Mouse (Mus musculus): ENCODE data around the gene Ppcs. TPM values are rescaled to one million over a fixed set of nuclear protein-coding genes. Genes with fewer than 3 reads are reported as not detected.
A peak's percentile ranks its signal among the peaks of the same experiment; 100 is the strongest.

The Ppcs gene
- 10.4 and 12.1 TPM in 2 replicates for polyA plus RNA-seq (2012; rRNA removed)

DNA sequence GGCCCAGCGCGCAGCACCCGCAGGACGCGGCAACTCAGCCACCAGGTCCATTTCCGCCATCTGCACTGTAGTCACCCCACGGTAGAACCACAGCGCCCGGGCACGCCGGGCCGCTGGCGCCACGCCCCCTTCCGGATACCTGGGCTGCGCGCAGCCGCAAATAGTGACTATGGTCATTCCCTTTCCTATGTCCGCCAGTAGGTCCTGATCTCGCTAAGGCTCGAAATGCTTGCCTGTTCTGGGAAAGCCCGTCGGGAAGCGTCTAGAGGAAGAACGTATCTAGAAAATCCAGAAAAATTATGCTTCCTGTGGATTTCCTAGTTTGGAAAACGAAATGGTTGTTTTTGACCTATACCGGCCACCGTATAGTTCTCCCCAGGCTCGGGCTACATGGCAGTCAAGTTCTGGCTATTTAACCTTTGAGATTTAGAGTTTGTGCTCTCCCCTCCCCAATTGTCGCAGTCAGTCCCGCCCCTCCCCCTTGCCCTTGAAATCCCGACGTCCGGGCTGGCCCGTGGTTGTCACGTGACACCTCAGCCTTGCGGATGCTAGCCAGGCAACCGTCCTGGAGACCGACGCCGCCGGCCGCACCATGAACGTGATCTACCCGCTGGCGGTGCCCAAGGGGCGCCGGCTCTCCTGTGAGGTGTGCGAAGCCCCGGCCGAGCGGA is at the start of gene Ppcs, which contains the start of gene Zmynd12:
TSS of gene Ppcs (minus strand) at position 127 of the 671 bp plus-strand sequence.
TSS of gene Zmynd12 (plus strand) at position 521 of the 671 bp plus-strand sequence.
- DNase-seq (ENCODE audit: low read depth) = peak; percentile 96
- TF ChIP-seq POLR2A (IDR thresholded peaks at IDR 0.05; ENCODE audit: borderline replicate concordance, extremely low read depth, insufficient read depth, insufficient read length, poor library complexity, severe bottlenecking) (peak; percentile 67; the same call in 1 of the 2 replicates), CTCF (IDR thresholded peaks at IDR 0.05; ENCODE audit: borderline replicate concordance, extremely low read depth, insufficient read depth, insufficient read length) (peak; percentile 11; the same call in 1 of the 2 replicates)

DNA sequence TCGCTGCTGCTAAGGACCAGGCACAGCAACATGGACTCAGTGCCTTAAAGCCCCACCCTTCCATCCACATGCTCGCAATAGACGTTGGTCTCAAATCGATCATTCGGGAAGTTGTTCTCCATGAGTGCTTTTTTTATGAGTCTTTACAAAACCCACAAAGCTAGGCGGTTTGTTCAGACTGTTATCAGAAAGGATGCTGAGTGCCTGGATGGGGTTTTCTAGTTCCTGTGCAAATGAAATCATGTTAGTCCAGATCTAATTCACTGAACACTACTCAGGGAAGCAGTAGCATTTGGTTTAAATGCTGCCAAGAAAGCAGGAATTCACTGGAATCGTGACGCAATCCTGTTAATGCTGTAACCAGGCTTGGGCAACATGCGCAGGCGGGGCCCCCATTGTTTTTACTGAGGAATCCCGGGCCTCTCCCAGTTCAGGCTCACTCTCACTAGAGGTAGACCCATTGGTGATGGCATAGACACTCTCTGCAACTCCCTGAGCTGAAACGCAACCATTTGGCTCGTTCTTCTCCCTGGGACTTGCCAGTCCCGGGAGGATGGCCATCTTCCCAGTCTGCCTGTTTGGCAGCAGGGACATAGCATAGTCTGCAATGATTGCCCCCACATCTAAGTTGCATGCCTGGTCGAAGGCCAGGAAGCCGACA is 45.6 kb upstream of the Ppcs start:
- DNase-seq (ENCODE audit: low read depth) = peak; percentile 59
- TF ChIP-seq CTCF (IDR thresholded peaks at IDR 0.05; ENCODE audit: borderline replicate concordance, extremely low read depth, insufficient read depth, insufficient read length) (no peak), POLR2A (IDR thresholded peaks at IDR 0.05; ENCODE audit: borderline replicate concordance, extremely low read depth, insufficient read depth, insufficient read length, poor library complexity, severe bottlenecking) (no peak)

DNA sequence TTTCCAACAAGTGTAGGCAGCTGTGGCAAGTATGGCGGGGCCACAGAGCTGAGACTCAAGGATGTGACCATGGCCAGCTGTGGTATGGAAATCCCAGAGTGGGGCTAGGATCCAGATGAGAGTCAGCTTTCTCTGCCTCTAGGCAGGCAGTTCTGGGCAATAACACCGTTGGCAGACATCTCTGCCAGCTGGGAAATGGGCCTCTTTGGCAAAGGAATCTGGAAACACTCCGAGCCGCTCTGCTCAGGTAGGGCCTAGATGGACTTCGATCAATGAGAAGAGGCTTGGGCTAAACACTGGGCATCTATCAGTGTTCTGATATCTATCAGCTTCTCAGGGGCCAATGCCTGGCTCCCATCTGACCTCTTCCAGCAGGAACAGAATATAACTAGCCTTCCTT is 43.6 kb upstream of the Ppcs start:
- TF ChIP-seq POLR2A (IDR thresholded peaks at IDR 0.05; ENCODE audit: borderline replicate concordance, extremely low read depth, insufficient read depth, insufficient read length, poor library complexity, severe bottlenecking) (no peak), CTCF (IDR thresholded peaks at IDR 0.05; ENCODE audit: borderline replicate concordance, extremely low read depth, insufficient read depth, insufficient read length) (no peak)
- DNase-seq (ENCODE audit: low read depth) = no peak

DNA sequence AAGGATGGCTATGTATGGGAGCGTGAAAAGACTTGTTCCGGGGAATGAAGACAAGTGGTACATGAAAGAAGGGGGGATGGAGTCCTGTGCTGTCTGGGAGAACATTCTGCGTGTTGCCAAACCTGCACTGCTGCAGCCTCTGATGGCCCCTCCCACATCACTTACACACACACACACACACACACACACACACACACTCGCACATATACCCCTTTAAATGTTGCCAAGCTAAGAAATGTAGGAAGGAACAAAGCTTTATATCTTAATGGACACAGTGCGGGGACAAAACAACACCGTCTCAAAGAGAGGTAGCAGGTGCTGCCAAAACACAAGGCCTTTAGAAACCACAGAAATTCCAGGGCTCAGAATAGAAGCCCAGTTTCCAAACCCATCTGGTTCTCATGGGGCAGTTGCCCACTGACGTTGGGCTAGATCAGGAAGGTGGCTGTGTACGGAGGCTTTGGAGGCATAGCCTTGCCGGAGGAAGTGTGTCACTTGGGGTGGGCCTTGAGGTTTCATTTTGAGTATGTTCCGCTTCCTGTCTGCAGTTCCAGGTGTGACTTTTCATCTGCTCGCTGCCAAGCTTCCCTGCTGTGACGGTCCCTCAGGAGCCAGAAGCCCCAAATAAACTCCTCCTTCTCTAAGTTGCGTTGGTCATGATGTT is 41.7 kb upstream of the Ppcs start:
- DNase-seq (ENCODE audit: low read depth) = no peak
- no peak for TF ChIP-seq POLR2A (IDR thresholded peaks at IDR 0.05; ENCODE audit: borderline replicate concordance, extremely low read depth, insufficient read depth, insufficient read length, poor library complexity, severe bottlenecking)

DNA sequence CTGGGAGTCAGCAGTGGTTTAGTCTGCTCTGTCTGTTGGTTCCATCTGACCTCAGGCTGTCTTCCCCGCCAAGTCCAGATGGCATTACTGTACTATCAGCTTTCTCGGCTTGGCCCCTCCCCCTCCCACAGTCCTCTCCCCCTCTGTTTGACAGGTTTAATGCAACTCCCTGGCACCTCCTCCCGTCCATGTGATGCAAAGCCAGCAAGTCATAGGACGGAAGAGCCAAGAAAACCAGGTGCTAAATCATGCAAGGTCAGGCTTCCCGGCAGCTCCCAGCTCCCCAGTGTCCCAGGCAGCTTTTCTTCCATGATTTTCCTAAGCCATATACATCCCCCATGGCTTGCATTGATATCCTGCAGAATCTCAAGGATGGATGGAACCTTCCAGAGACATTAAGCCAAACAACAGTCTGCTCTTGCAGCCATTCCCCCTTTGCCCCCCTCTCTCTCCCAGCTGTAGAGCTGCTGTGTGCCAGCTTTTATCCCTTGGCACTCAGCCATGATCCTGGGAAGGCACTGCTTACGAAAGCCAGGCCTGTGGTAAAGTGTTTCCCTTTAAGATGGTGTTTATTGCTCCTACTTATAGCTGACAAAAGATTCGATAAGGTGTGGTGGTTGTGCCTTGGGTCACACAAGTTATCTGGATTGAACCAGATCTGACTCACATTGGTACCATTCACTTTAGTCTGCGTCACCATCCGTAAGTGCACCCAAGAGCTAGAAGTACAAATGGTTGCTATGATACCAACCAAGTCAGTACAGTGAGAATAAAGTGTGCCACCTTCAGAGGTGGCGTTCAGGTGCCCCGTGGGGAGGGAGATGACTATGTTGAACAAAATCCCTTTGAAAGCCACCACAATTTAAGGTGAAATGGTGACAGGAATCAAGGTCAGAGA is 40.9 kb upstream of the Ppcs start:
- DNase-seq (ENCODE audit: low read depth) = peak; percentile 95
- TF ChIP-seq POLR2A (IDR thresholded peaks at IDR 0.05; ENCODE audit: borderline replicate concordance, extremely low read depth, insufficient read depth, insufficient read length, poor library complexity, severe bottlenecking) = no peak
- no peak for TF ChIP-seq CTCF (IDR thresholded peaks at IDR 0.05; ENCODE audit: borderline replicate concordance, extremely low read depth, insufficient read depth, insufficient read length)

DNA sequence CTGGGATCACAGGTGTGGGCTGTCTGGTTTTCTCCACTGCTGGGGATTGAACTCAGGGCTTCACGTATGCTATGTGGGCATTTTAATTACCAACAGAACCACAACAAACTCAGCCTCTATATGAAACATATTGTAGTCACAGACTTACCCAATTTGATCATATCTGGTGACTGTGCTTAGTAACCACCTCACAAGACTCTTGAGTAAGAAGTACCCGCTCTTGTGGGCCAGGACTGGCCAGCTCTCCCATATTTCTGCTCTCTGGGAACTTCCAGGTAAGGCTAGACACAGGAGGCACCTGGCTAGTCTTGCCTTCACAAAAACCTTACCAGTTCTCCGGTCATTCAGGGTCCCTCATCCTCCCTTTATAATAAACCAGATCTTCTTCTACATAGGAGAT is 40.2 kb upstream of the Ppcs start:
- TF ChIP-seq POLR2A (IDR thresholded peaks at IDR 0.05; ENCODE audit: borderline replicate concordance, extremely low read depth, insufficient read depth, insufficient read length, poor library complexity, severe bottlenecking) = no peak
- no peak for TF ChIP-seq CTCF (IDR thresholded peaks at IDR 0.05; ENCODE audit: borderline replicate concordance, extremely low read depth, insufficient read depth, insufficient read length)
- DNase-seq (ENCODE audit: low read depth) = no peak

DNA sequence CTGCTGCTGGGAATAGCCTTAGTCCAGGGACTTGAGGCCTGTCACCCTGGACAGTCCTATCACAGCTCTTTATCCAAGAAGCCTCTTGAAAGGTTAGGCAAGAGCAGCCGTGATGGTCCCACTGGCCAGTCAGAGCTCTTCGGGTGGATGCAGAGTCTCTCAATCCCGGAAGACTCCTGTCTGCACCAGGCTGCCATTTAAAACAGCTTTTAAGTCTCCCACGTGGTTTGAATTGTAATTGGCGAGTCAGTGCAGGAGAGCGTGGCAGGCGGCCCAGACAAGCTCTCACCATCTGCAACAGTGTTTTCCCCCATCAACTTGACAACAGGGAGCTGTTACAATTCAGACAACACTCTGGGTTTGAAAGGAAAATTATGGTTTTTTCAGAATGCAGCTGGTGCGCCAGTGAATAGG is 38.5 kb upstream of the Ppcs start:
- peak; percentile 98 for DNase-seq (ENCODE audit: low read depth)
- TF ChIP-seq CTCF (IDR thresholded peaks at IDR 0.05; ENCODE audit: borderline replicate concordance, extremely low read depth, insufficient read depth, insufficient read length) (no peak), POLR2A (IDR thresholded peaks at IDR 0.05; ENCODE audit: borderline replicate concordance, extremely low read depth, insufficient read depth, insufficient read length, poor library complexity, severe bottlenecking) (no peak)

DNA sequence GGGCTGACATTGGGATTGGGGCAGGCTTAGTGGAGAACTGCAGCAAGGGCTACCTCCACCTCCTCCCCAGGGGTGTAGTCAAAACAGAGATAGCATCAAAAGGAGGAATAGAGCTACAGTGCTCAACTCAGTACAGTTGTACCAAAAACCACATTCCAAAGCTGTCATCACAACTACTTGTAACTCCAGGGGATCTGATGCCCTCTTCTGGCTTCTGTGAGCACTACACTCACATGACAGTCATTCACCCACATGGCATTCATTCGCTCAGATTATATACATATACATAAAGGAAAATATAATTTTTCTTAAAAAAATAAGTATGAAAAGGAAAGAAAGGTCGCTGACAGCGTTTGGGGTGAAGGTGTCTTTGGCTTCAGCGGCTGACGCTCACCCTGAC is 38.1 kb upstream of the Ppcs start:
- TF ChIP-seq CTCF (IDR thresholded peaks at IDR 0.05; ENCODE audit: borderline replicate concordance, extremely low read depth, insufficient read depth, insufficient read length) (peak; percentile 51; the same call in 1 of the 2 replicates), POLR2A (IDR thresholded peaks at IDR 0.05; ENCODE audit: borderline replicate concordance, extremely low read depth, insufficient read depth, insufficient read length, poor library complexity, severe bottlenecking) (no peak)
- DNase-seq (ENCODE audit: low read depth) = peak; percentile 83

DNA sequence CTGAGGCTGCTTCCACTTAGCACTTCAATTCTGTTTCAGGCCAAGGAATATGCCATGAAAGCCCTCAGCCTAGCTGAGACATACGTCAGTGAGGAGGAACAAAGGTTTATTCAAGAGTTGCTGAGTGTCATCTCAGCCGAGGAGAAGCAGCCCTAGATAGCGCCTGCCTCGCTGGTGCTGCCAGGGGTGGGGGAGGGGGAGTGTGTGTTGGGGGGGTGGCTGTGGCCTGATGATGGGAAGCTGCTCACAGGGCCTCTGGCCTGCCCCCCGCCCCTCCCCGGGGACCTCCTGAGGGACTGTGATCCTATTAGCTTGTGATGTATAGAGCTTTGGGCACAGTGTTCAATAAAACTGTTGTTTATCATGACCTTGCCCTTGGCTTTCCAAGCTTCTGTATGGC is 31.3 kb upstream of the Ppcs start:
- peak; percentile 61 for DNase-seq (ENCODE audit: low read depth)

DNA sequence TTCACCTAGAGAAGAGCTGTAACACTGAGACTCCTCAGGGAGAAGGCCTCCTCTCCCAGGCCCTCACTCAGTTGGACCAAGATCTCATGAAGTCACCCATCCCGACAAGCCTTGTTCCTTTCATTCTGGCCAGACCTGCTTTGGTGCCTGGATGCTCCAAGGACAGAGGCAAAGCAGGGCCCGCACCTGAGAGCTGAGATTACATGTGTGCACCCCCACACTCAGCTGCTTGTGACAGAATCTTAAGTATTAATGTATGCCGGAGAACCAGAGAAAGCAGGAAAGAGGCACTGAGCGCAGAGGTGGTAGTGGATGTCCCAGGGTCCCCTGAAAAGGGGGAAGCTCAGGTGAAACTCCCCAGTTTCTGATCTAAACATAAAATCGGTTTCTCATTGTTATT is 30.9 kb upstream of the Ppcs start:
- DNase-seq (ENCODE audit: low read depth) = no peak
- TF ChIP-seq POLR2A (IDR thresholded peaks at IDR 0.05; ENCODE audit: borderline replicate concordance, extremely low read depth, insufficient read depth, insufficient read length, poor library complexity, severe bottlenecking) (no peak), CTCF (IDR thresholded peaks at IDR 0.05; ENCODE audit: borderline replicate concordance, extremely low read depth, insufficient read depth, insufficient read length) (no peak)

More for the DNA sequence above, 31.3 kb upstream of the Ppcs start:
- TF ChIP-seq POLR2A (IDR thresholded peaks at IDR 0.05; ENCODE audit: borderline replicate concordance, extremely low read depth, insufficient read depth, insufficient read length, poor library complexity, severe bottlenecking) (no peak), CTCF (IDR thresholded peaks at IDR 0.05; ENCODE audit: borderline replicate concordance, extremely low read depth, insufficient read depth, insufficient read length) (no peak)

Measured in brain, embryonic 14.5 days (tissue).